Mouse (Mus musculus): ENCODE results near the gene Dcaf15.

Gene Dcaf15

DNA sequence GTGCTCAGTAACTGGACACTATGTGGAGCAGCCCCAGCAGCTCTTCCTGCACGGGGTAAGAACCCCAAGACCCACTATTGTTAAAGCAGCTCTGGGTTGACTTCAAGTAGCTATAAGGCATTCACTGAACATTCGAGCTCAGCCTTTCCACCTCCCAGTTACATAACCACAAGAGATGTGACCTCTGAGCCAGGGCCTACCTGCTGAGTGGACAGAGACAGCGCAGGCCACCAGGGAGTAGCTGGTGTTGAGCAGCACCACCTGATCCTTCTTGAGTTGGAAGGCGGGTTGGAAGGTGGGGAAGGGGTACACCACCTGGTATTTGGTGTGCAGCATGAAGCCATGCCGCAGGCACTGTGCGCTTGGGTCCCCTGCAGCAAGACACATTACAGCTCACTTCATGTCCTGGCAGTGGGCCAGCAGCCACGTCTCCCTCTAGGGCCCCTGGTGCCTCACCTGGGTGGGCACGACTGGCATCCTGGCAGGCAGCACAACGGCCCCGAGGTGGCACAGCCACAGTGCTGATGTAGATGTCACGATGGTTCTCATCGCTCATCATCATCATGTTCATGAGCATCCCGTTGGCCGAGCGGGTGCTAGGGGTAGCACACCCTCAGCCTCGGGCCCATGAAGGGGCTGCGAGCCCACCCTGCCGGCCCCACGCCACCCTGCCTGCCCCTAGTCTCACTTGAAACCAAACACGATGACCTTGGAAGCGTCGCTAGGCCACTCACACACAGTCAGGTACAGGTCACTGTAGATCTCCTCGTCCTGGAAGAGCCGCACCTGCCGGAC is 2.9 kb downstream of the Dcaf15 start:
- DNase-seq (ENCODE audit: low read depth, low spot score), result no peak

DNA sequence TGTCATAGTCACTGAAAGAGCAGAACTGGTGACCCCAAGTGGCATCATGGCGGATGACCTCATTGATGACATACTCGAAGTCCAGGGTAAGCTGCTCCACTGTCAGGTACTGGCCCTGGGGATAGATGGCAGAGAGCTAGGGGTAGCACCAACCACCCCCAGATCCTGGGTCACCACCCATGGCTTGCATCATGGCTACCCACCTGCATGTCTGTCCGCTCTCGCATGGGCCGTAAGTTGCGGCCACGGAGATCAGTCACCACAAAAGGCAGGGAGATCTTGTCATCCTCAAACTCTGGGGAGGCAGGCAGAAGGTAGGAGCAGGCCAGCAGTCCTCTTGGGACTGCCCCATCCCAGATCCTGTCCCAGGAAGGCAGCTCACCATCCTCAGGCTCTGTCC is 6.2 kb downstream of the Dcaf15 start:
- DNase-seq (ENCODE audit: low read depth, low spot score), result no peak

DNA sequence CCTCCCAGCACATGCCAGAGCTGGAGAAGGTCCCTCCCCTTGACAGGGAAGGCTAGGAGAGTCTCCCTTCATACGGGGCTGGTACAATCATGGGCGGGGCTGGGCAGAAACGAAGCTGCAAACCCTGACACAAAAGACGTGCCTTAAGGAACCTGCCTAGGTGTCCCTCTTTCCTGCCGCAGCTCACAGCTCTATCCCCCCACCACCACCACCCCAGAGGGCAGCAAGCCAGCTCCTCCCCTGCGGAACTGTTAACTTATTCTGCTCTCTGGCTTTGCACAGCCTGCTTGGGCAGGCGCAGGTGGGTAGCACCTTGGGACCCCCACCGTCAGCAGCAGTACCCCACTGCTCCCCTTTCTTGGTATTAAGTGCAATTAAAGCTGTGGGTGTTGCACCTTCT is 8.5 kb downstream of the Dcaf15 start:
- no peak for DNase-seq (ENCODE audit: low read depth, low spot score)

GRCm38 (mm10) chr8:84090585-84090984 is 14.0 kb downstream of the Dcaf15 start:
- DNase-seq (ENCODE audit: low read depth, low spot score), result no peak

DNA sequence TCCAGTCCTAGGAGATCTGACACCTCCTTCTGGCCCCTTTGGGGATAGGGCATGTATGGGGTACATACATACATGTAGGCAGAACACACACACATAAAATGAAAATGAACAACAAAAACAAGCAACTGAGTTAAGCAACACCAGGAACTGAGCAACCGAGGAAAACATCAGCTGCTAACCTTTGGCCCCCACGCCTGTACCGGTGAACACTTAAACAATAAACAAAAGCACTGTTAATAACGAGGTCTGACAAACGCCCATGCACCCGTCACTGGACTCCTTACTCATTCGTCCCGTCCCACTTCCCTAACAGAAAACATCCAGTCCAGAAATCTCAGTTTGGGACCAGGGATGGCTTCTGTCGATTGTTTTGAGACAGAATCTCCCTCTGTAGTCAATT is 15.3 kb downstream of the Dcaf15 start:
- no peak for DNase-seq (ENCODE audit: low read depth, low spot score)

- no peak for DNase-seq (ENCODE audit: low read depth, low spot score)
These were observed 16.7 kb downstream of the Dcaf15 start for GRCm38 (mm10) chr8:84087821-84088220.

- DNase-seq (ENCODE audit: low read depth, low spot score), result no peak
These were observed 17.4 kb downstream of the Dcaf15 start for GRCm38 (mm10) chr8:84087156-84087555.

- DNase-seq (ENCODE audit: low read depth, low spot score), result no peak
These were observed 20.0 kb downstream of the Dcaf15 start for GRCm38 (mm10) chr8:84084341-84085115.

GRCm38 (mm10) chr8:84083829-84084241 is 20.7 kb downstream of the Dcaf15 start:
- no peak for DNase-seq (ENCODE audit: low read depth, low spot score)

GRCm38 (mm10) chr8:84079206-84079605 is 25.4 kb downstream of the Dcaf15 start:
- no peak for DNase-seq (ENCODE audit: low read depth, low spot score)

- DNase-seq (ENCODE audit: low read depth, low spot score), result no peak
These were observed 27.7 kb downstream of the Dcaf15 start for GRCm38 (mm10) chr8:84076849-84077248.

DNA sequence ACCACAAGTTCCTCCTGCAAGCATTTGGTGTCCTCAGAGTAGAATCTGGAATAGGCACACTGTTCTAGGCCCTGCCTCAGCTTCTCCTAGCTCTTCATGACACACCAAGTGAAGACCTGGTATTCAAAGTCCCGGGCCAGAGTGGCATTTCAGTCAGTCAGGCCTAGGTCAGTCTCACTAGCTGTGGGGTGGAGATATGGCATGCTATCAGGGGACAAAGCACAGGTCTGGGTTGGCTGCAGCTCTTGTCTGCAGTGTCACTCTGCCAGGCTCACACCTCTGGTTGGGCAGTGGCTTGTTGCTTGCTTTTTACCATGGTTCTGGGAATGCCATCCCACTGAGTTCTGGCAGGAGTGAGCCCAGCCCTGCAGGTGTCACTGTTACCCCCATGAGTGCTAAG is 28.2 kb downstream of the Dcaf15 start:
- no peak for DNase-seq (ENCODE audit: low read depth, low spot score)

DNA sequence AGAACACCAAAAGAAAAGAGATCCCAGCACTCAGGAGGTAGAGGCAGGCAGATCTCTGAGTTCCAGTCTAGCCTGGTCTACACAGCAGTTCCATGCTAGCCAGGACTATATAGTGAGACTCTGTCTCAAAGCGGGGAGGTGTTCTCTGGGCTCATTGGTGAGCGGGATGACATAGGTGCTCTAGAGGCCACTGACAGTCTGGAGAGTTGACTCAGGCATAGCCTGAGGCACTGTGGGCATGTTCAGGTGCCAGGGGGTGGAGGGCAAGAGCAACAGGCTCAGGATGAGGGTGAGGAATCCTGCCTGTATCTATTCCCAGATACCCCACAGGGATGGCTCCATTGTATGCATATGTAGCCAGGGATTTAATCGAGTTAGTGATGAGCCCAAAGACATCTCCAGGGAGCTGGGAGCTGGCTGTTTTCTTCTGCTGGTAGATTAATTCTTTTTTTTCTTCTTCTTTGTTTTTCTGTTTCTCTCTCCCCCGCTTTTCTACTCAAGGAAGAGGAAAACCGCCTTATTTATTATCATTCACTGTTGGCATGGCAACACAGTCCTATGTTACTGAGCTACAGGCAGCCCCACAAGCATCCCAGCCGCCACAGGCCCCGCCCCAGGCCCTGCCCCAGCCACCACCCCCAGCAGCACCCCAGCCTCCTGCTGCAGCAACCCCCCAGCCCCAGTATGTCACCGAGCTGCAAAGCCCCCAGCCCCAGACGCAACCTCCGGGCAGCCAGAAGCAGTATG is 31.2 kb downstream of the Dcaf15 start:
- DNase-seq (ENCODE audit: low read depth, low spot score), result no peak

GRCm38 (mm10) chr8:84072321-84072720 is 32.2 kb downstream of the Dcaf15 start:
- no peak for DNase-seq (ENCODE audit: low read depth, low spot score)

GRCm38 (mm10) chr8:84071921-84072320 is 32.6 kb downstream of the Dcaf15 start:
- no peak for DNase-seq (ENCODE audit: low read depth, low spot score)

DNA sequence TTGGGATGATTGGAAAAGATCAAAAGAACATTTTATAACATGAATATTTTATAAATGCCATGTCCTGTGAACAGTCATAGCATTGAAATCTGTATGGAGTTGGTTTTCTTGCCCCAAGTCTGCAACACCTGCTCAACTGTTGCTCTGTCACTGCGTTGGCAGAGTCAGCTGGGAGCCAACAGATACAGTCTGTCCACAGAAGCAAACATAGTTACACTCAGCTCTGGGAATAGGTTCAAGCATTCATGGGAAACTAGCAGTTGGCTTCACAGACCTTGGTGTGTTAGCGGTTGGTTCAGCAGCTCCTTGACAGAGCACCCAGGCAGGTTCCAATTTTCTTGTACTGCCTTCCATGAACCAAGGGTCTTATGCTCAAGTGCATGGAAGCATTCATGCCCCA is 33.9 kb downstream of the Dcaf15 start:
- DNase-seq (ENCODE audit: low read depth, low spot score), result no peak

GRCm38 (mm10) chr8:84070241-84070640 is 34.3 kb downstream of the Dcaf15 start:
- no peak for DNase-seq (ENCODE audit: low read depth, low spot score)

GRCm38 (mm10) chr8:84069750-84070149 is 34.8 kb downstream of the Dcaf15 start:
- no peak for DNase-seq (ENCODE audit: low read depth, low spot score)

DNA sequence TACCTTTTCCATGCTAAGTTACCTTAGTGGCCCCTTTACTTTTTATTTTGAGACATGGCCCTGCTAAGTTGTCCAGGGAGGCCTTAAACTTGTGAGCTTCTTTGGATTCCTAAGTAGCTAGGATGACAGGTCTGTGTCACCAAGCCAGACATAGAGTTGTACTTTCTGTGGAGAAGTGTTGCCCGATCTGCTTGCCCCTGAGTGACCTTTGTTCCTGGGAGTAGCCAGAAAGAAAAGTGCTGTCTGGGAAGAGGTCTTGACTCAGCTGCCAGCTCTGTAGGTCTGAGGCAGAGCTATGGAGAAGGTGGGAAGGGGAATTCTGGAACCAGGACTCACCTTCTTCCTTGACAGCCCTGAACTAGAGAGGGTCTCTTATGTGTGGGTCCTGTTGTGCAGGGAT is 35.4 kb downstream of the Dcaf15 start:
- no peak for DNase-seq (ENCODE audit: low read depth, low spot score)

DNA sequence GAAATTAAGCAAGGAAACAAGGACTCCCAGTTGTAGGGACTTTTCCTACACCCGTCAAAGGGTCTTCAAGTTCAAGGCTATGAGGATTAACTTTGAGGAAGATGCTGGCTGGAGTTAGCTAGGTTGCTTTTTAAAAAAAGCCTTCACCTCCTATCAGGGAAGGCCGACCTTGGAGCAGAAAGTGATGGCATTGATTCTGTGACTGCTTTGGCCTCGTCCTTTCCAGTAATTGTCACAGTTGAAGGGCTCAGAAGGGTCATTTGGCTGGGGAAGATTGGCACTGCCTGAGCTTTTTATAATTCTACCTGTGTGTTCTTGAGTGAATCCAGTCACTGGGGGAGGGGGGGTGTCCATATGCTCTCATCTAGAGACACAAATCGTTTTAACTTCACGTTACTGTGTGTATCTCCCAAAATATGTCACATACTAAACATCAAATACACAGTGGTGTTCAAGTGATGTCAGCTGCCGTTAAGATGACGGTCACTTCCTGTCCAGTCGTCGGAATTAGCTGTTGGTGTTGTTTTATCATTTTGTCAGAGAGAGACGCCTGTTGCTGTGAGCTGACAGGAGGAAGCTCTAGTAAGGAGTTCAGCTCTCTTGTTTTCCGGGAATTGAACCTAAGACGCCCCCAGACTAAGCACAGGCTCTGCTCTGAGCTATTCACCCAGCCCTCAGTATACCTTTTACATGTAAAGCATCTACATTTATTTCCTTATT is 36.1 kb downstream of the Dcaf15 start:
- DNase-seq (ENCODE audit: low read depth, low spot score), result no peak

- no peak for DNase-seq (ENCODE audit: low read depth, low spot score)
These were observed 36.7 kb downstream of the Dcaf15 start for GRCm38 (mm10) chr8:84067911-84068310.

Measured in brain, embryonic 18.5 days (tissue).